Mouse (Mus musculus) cortical plate, adult 2 months (tissue): ENCODE measurements around the gene Lmntd1.

Source experiments
- CTCF ChIP-seq: fragments of 200-500 bp; IDR thresholded peaks from 2 replicates; pipeline ENCODE4 v1.5.1; 2011; ENCODE audit warnings: mild to moderate bottlenecking, control low read depth, low read length; ENCODE audit not compliant: insufficient read depth; ENCODE audit errors: extremely low read depth
- POLR2A ChIP-seq: fragments of 200-500 bp; IDR thresholded peaks from 2 replicates; pipeline ENCODE4 v1.6.1; 2011; ENCODE audit warnings: mild to moderate bottlenecking, low read length, control low read depth; ENCODE audit not compliant: insufficient read depth; ENCODE audit errors: extremely low read depth

GRCm38 (mm10) chr6:145553226-145553625, 60.9 kb downstream of the Lmntd1 start:
- no peak for TF ChIP-seq CTCF
- TF ChIP-seq POLR2A, result no peak
